Mouse (Mus musculus): Measurements from ENCODE around the gene Micu1. TPM values are rescaled to one million over a fixed set of nuclear protein-coding genes. Genes with fewer than 3 reads are reported as not detected.

Micu1 gene
- polyA plus RNA-seq, 1 experiment, result 174 TPM

GRCm38 (mm10) chr10:59844686-59845085 lies 142.4 kb downstream of the Micu1 start:
- Histone ChIP-seq H3K4me1 (ENCODE audit: control insufficient read depth, insufficient read depth, low read length) (no peaks in the 10 kb centered on the region), H3K27me3 (ENCODE audit: control insufficient read depth, insufficient read depth, low read length) (no peaks in the 10 kb centered on the region), H3K4me3 (replicated peaks; ENCODE audit: insufficient read depth, low read depth, low read length) (no peak overlapping the region), H3K27ac (ENCODE audit: insufficient read depth, low read length) (no peak overlapping the region)
- TF ChIP-seq CTCF (IDR thresholded peaks at IDR 0.05; ENCODE audit: borderline replicate concordance, insufficient read depth, low read depth, low read length), result no peak
- TF ChIP-seq POLR2A (IDR thresholded peaks at IDR 0.05; ENCODE audit: borderline replicate concordance, insufficient read depth, low read length), result no peak
- DNase-seq, result no peak
- 83% methylated on average over 9 of the region's 9 CpGs for WGBS

- H3K27ac ChIP-seq (ENCODE audit: insufficient read depth, low read length), result no peak overlapping the region
- no peaks in the 10 kb centered on the region for H3K27me3 ChIP-seq (ENCODE audit: control insufficient read depth, insufficient read depth, low read length)
- no peaks in the 10 kb centered on the region for H3K4me1 ChIP-seq (ENCODE audit: control insufficient read depth, insufficient read depth, low read length)
- DNase-seq, result no peak
- TF ChIP-seq POLR2A (IDR thresholded peaks at IDR 0.05; ENCODE audit: borderline replicate concordance, insufficient read depth, low read length) (no peak), CTCF (IDR thresholded peaks at IDR 0.05; ENCODE audit: borderline replicate concordance, insufficient read depth, low read depth, low read length) (peak; percentile 33; the same call in 1 of the 2 replicates)
- WGBS, result 73% methylated on average over 6 of the region's 6 CpGs
- no peak overlapping the region for H3K4me3 ChIP-seq (replicated peaks; ENCODE audit: insufficient read depth, low read depth, low read length)
Observed at GRCm38 (mm10) chr10:59846416-59846815, 144.1 kb downstream of the Micu1 start.

DNA sequence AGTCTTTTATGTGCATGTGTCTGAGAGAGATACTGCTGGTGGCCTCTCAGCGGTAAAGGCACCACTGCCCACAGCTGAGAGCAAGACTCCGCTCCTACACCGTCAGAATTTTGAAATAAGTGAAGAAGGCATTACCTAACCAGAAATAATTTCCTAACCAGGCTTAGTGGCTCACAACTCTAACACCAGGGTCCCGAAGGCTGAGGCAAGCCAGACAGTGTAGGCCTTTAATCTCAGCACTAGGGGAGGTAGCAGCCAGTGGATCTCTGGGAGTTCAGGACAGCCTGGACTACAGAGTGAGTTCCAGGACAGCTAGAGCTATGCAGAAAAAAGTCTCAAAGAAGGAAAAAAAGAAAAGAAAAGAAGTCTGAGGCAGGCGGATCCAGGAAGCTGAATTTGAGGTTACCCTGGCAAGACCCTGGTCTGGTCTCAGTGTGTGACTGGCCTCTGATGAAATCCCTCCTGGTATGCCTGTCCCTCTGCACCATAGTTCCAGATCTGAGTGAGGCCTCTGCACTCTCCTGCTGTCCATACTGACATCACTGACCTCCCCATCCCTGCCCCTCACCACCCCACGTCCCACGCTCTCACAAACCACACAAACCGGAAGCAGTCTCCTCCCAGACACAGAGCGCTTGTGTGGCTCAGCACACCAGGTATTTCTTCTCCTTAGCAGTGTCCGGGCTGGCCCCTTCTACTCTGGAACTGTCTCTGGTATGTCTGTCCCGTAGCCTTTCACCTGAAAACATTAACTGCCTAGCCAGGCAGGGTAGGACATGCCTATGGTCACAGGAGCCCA lies 146.0 kb downstream of the Micu1 start:
- DNase-seq, result no peak
- no peak for TF ChIP-seq CTCF (IDR thresholded peaks at IDR 0.05; ENCODE audit: borderline replicate concordance, insufficient read depth, low read depth, low read length)
- no peak for TF ChIP-seq POLR2A (IDR thresholded peaks at IDR 0.05; ENCODE audit: borderline replicate concordance, insufficient read depth, low read length)
- H3K27ac ChIP-seq (ENCODE audit: insufficient read depth, low read length), result no peak overlapping the region
- 85% methylated on average over 11 of the region's 11 CpGs for WGBS
- H3K4me3 ChIP-seq (replicated peaks; ENCODE audit: insufficient read depth, low read depth, low read length), result no peak overlapping the region
- no peaks in the 10 kb centered on the region for H3K4me1 ChIP-seq (ENCODE audit: control insufficient read depth, insufficient read depth, low read length)
- no peaks in the 10 kb centered on the region for H3K27me3 ChIP-seq (ENCODE audit: control insufficient read depth, insufficient read depth, low read length)

- Histone ChIP-seq H3K4me1 (ENCODE audit: control insufficient read depth, insufficient read depth, low read length) (no peaks in the 10 kb centered on the region), H3K27me3 (ENCODE audit: control insufficient read depth, insufficient read depth, low read length) (no peaks in the 10 kb centered on the region), H3K4me3 (replicated peaks; ENCODE audit: insufficient read depth, low read depth, low read length) (no peak overlapping the region), H3K27ac (ENCODE audit: insufficient read depth, low read length) (no peak overlapping the region)
- 78% methylated on average over 9 of the region's 9 CpGs for WGBS
- TF ChIP-seq POLR2A (IDR thresholded peaks at IDR 0.05; ENCODE audit: borderline replicate concordance, insufficient read depth, low read length) (no peak), CTCF (IDR thresholded peaks at IDR 0.05; ENCODE audit: borderline replicate concordance, insufficient read depth, low read depth, low read length) (no peak)
- DNase-seq, result no peak
Observed at GRCm38 (mm10) chr10:59848953-59849352, 146.7 kb downstream of the Micu1 start.

- Histone ChIP-seq H3K27ac (ENCODE audit: insufficient read depth, low read length) (no peak overlapping the region), H3K4me3 (replicated peaks; ENCODE audit: insufficient read depth, low read depth, low read length) (no peak overlapping the region), H3K27me3 (ENCODE audit: control insufficient read depth, insufficient read depth, low read length) (no peaks in the 10 kb centered on the region), H3K4me1 (ENCODE audit: control insufficient read depth, insufficient read depth, low read length) (no peaks in the 10 kb centered on the region)
- no peak for DNase-seq
- no peak for TF ChIP-seq CTCF (IDR thresholded peaks at IDR 0.05; ENCODE audit: borderline replicate concordance, insufficient read depth, low read depth, low read length)
- WGBS, result 75% methylated on average over 7 of the region's 7 CpGs
Observed at GRCm38 (mm10) chr10:59849371-59849770, 147.1 kb downstream of the Micu1 start.

DNA sequence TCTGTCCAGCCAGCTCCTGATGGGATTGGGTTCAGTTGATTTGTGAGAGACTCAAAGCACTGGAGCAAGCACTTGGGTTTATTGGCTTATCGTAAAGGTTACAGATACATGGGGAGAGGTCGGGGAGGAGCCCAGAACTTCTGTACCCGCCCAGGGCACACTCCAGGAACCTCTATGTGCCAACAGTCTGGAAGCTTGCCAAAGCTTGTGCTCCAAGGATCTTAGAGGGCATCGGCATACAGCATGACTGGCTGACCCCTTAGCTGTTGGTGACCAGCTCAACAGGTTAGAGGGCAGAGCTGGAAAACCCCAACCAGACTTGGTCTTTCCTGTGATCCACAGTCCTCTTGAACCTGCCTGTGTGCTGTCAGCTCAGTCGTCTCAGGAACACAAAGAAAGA lies 154.9 kb downstream of the Micu1 start:
- Histone ChIP-seq H3K27ac (ENCODE audit: insufficient read depth, low read length) (no peak overlapping the region), H3K4me1 (ENCODE audit: control insufficient read depth, insufficient read depth, low read length) (no peaks in the 10 kb centered on the region), H3K27me3 (ENCODE audit: control insufficient read depth, insufficient read depth, low read length) (no peaks in the 10 kb centered on the region), H3K4me3 (replicated peaks; ENCODE audit: insufficient read depth, low read depth, low read length) (no peak overlapping the region)
- 73% methylated on average over 5 of the region's 5 CpGs for WGBS
- no peak for TF ChIP-seq POLR2A (IDR thresholded peaks at IDR 0.05; ENCODE audit: borderline replicate concordance, insufficient read depth, low read length)
- TF ChIP-seq CTCF (IDR thresholded peaks at IDR 0.05; ENCODE audit: borderline replicate concordance, insufficient read depth, low read depth, low read length), result no peak
- DNase-seq, result no peak

GRCm38 (mm10) chr10:59860684-59861083 lies 158.4 kb downstream of the Micu1 start:
- DNase-seq, result no peak
- H3K27me3 ChIP-seq (ENCODE audit: control insufficient read depth, insufficient read depth, low read length), result no peaks in the 10 kb centered on the region
- no peak for TF ChIP-seq CTCF (IDR thresholded peaks at IDR 0.05; ENCODE audit: borderline replicate concordance, insufficient read depth, low read depth, low read length)
- no peak for TF ChIP-seq POLR2A (IDR thresholded peaks at IDR 0.05; ENCODE audit: borderline replicate concordance, insufficient read depth, low read length)
- WGBS, result 43% methylated on average over 9 of the region's 9 CpGs
- no peaks in the 10 kb centered on the region for H3K4me1 ChIP-seq (ENCODE audit: control insufficient read depth, insufficient read depth, low read length)
- no peak overlapping the region for H3K4me3 ChIP-seq (replicated peaks; ENCODE audit: insufficient read depth, low read depth, low read length)
- H3K27ac ChIP-seq (ENCODE audit: insufficient read depth, low read length), result no peak overlapping the region

DNA sequence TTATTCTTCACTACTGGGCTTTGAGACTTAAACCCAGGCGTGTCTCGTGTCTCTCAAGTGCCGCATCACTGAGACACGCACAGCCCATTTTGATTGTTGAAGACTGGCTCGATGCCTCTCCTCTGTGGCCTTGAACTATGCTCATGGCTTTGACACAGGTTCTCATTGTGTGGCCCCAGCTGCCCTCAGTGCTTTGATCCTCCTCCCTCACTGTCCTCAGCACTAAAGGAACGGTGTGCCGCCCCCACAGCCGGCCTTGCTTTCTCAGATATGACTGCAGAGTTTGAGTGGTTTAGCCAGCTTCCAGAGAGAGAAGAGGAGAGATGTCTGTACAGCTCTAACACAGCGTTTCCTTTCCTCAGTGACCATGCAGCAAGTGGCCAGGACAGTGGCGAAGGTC lies 158.9 kb downstream of the Micu1 start:
- no peak for TF ChIP-seq CTCF (IDR thresholded peaks at IDR 0.05; ENCODE audit: borderline replicate concordance, insufficient read depth, low read depth, low read length)
- no peak for TF ChIP-seq POLR2A (IDR thresholded peaks at IDR 0.05; ENCODE audit: borderline replicate concordance, insufficient read depth, low read length)
- 86% methylated on average over 10 of the region's 10 CpGs for WGBS
- Histone ChIP-seq H3K27me3 (ENCODE audit: control insufficient read depth, insufficient read depth, low read length) (no peaks in the 10 kb centered on the region), H3K4me3 (replicated peaks; ENCODE audit: insufficient read depth, low read depth, low read length) (no peak overlapping the region), H3K27ac (ENCODE audit: insufficient read depth, low read length) (no peak overlapping the region), H3K4me1 (ENCODE audit: control insufficient read depth, insufficient read depth, low read length) (no peaks in the 10 kb centered on the region)
- DNase-seq, result no peak

Measured in cerebellum, adult 2 months (tissue).